Mouse (Mus musculus): Measurements from ENCODE around the gene Zbed4.

DNA sequence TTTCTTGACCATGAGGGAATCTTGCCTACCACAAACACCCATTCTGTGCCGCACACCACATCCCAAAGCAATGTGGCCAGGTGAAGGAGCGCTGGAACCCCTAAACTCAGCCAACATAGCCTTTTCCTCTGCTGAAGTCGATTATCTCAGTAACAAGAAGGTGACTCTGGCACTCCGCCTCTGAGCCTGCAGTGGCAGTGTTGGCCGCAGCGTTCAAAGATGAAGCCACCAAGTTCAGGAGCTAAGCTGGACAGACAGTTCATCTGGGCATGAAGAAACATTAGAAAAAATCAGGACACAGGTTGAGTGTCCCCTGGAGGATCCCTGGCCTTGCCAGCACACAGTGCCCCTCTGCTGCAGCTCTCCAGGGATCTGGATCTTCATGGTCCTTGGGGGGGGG lies 76.0 kb downstream of the Zbed4 start:
- TF ChIP-seq POLR2A (IDR thresholded peaks at IDR 0.05; ENCODE audit: low read depth, low read length) (no peak), CTCF (IDR thresholded peaks at IDR 0.05; ENCODE audit: borderline replicate concordance, insufficient read depth, low read length) (no peak)
